Mouse (Mus musculus) hindbrain, embryonic 10.5 days (tissue): ENCODE data around the gene Ccdc124. TPM values are rescaled to one million over a fixed set of nuclear protein-coding genes. Genes with fewer than 3 reads are reported as not detected.

ENCODE experiments used
- DNase-seq: peaks from one replicate; pipeline ENCODE4 v3.0.0-alpha.2; 2017; ENCODE audit warnings: low spot score
- H3K27ac ChIP-seq: fragments of 300-500 bp; sonication (generic); 2 replicates; pipeline ENCODE4 v1.5.1; 2016; ENCODE audit warnings: mild to moderate bottlenecking, moderate library complexity
- H3K27me3 ChIP-seq: fragments of 300-500 bp; sonication (generic); 2 replicates; pipeline ENCODE4 v1.6.1; 2016; ENCODE audit warnings: mild to moderate bottlenecking; ENCODE audit not compliant: poor library complexity, insufficient read depth, severe bottlenecking
- H3K36me3 ChIP-seq: fragments of 300-500 bp; sonication (generic); 2 replicates; pipeline ENCODE4 v1.6.1; 2016; ENCODE audit warnings: mild to moderate bottlenecking, moderate library complexity
- H3K4me1 ChIP-seq: fragments of 300-500 bp; sonication (generic); replicated peaks from 2 replicates; pipeline ENCODE4 v1.6.1; 2016; ENCODE audit warnings: mild to moderate bottlenecking
- H3K4me3 ChIP-seq: fragments of 300-500 bp; sonication (generic); 2 replicates; pipeline ENCODE4 v1.5.1; 2016; ENCODE audit warnings: mild to moderate bottlenecking, moderate library complexity
- H3K9me3 ChIP-seq: fragments of 300-500 bp; sonication (generic); 2 replicates; pipeline ENCODE4 v1.6.1; 2016; ENCODE audit warnings: mild to moderate bottlenecking, moderate library complexity
- WGBS: fragments of 180-500 bp; shearing (Covaris S2); methylation state at CpG from one replicate; pipeline ENCODE4 v1.1.7; 2016; 5-methylcytosine and 5-hydroxymethylcytosine counted together
- polyA plus RNA-seq: library from polyadenylated mRNA; unstranded; fragments of >200 nt; fragmentation: Nextera tagmentation; extraction: Ambion mirVana; gene quantifications from 2 replicates; pipeline ENCODE4 v1.2.1, GENCODE M21; 2016

Gene Ccdc124
- polyA plus RNA-seq, 1 experiment from 2014 or later = 182 TPM

- H3K4me3 ChIP-seq = no peak overlapping the region
- H3K4me1 ChIP-seq = peaks cover 39% of the 10 kb centered on the region
- no peaks in the 10 kb centered on the region for H3K36me3 ChIP-seq
- WGBS = 46% methylated on average over 5 of the region's 5 CpGs
- no peaks in the 10 kb centered on the region for H3K9me3 ChIP-seq
- no peak for DNase-seq
- no peak overlapping the region for H3K27ac ChIP-seq
- peaks cover 45% of the 10 kb centered on the region for H3K27me3 ChIP-seq
These were observed 28.6 kb downstream of the Ccdc124 start for GRCm38 (mm10) chr8:70845108-70845507.

GRCm38 (mm10) chr8:70844523-70844922, 29.2 kb downstream of the Ccdc124 start:
- peaks cover 43% of the 10 kb centered on the region for H3K4me1 ChIP-seq
- 3% methylated on average over 6 of the region's 6 CpGs for WGBS

GRCm38 (mm10) chr8:70843941-70844340, 29.8 kb downstream of the Ccdc124 start:
- Histone ChIP-seq H3K4me1 (peaks cover 45% of the 10 kb centered on the region), H3K36me3 (no peaks in the 10 kb centered on the region), H3K27ac (peak overlapping the region; percentile 68), H3K9me3 (no peaks in the 10 kb centered on the region), H3K27me3 (peaks cover 39% of the 10 kb centered on the region), H3K4me3 (no peak overlapping the region)
- WGBS = 87% methylated on average over 8 of the region's 8 CpGs
- DNase-seq = no peak

More at GRCm38 (mm10) chr8:70844523-70844922, 29.2 kb downstream of the Ccdc124 start:
- Histone ChIP-seq H3K36me3 (no peaks in the 10 kb centered on the region), H3K27ac (peak overlapping the region; percentile 68), H3K27me3 (peaks cover 40% of the 10 kb centered on the region), H3K4me3 (no peak overlapping the region), H3K9me3 (no peaks in the 10 kb centered on the region)
- peak; percentile 92 for DNase-seq

GRCm38 (mm10) chr8:70843214-70843773, 30.4 kb downstream of the Ccdc124 start:
- H3K36me3 ChIP-seq = no peaks in the 10 kb centered on the region
- no peak overlapping the region for H3K4me3 ChIP-seq
- no peak overlapping the region for H3K27ac ChIP-seq
- H3K9me3 ChIP-seq = no peaks in the 10 kb centered on the region
- no peak for DNase-seq
- peaks cover 33% of the 10 kb centered on the region for H3K27me3 ChIP-seq
- WGBS = 87% methylated on average over 5 of the region's 5 CpGs
- H3K4me1 ChIP-seq = peaks cover 52% of the 10 kb centered on the region

- Histone ChIP-seq H3K4me1 (peaks cover 52% of the 10 kb centered on the region), H3K27me3 (peaks cover 25% of the 10 kb centered on the region), H3K36me3 (no peaks in the 10 kb centered on the region), H3K4me3 (no peak overlapping the region), H3K27ac (0 out of 2 replicates have a peak overlapping the region, but pooled peaks have one; percentile 3), H3K9me3 (no peaks in the 10 kb centered on the region)
- DNase-seq = no peak
- 72% methylated on average over 25 of the region's 25 CpGs for WGBS
These were observed 31.3 kb downstream of the Ccdc124 start for GRCm38 (mm10) chr8:70842484-70842883.

- peak; percentile 92 for DNase-seq
- Histone ChIP-seq H3K9me3 (no peaks in the 10 kb centered on the region), H3K4me3 (peak overlapping the region; percentile 18), H3K4me1 (peaks cover 45% of the 10 kb centered on the region), H3K27ac (peak overlapping the region; percentile 70), H3K27me3 (peaks cover 18% of the 10 kb centered on the region), H3K36me3 (peaks cover 6% of the 10 kb centered on the region; the same call in 1 of the 2 replicates)
- WGBS = 44% methylated on average over 22 of the region's 22 CpGs
These were observed 32.3 kb downstream of the Ccdc124 start for GRCm38 (mm10) chr8:70841147-70842072.

- peak overlapping the region; percentile 70 for H3K27ac ChIP-seq
- H3K36me3 ChIP-seq = peaks cover 14% of the 10 kb centered on the region
- H3K4me3 ChIP-seq = peak overlapping the region; percentile 0; the same call in 1 of the 2 replicates
- 62% methylated on average over 10 of the region's 10 CpGs for WGBS
- no peak for DNase-seq
- peaks cover 47% of the 10 kb centered on the region for H3K4me1 ChIP-seq
- peaks cover 16% of the 10 kb centered on the region for H3K27me3 ChIP-seq
- H3K9me3 ChIP-seq = no peaks in the 10 kb centered on the region
These were observed 33.1 kb downstream of the Ccdc124 start for GRCm38 (mm10) chr8:70840590-70840989.

GRCm38 (mm10) chr8:70839408-70840351, 34.1 kb downstream of the Ccdc124 start, which contains the start of gene Arrdc2:
TSS of gene Arrdc2 (minus strand) at chr8:70839720.
- Histone ChIP-seq H3K36me3 (peaks cover 23% of the 10 kb centered on the region), H3K4me1 (peaks cover 41% of the 10 kb centered on the region), H3K27me3 (peaks cover 16% of the 10 kb centered on the region), H3K27ac (peak within 1 kb of the TSS; percentile 92), H3K9me3 (no peaks in the 10 kb centered on the region), H3K4me3 (peak within 1 kb of the TSS; percentile 69)
- WGBS = 2% methylated on average over 55 of the region's 55 CpGs
- DNase-seq = peak; percentile 99

GRCm38 (mm10) chr8:70838654-70839407, 34.9 kb downstream of the Ccdc124 start:
- H3K4me3 ChIP-seq = peak overlapping the region; percentile 69
- peaks cover 13% of the 10 kb centered on the region for H3K27me3 ChIP-seq
- H3K27ac ChIP-seq = peak overlapping the region; percentile 92
- H3K36me3 ChIP-seq = peaks cover 27% of the 10 kb centered on the region
- DNase-seq = peak; percentile 45
- H3K9me3 ChIP-seq = no peaks in the 10 kb centered on the region
- H3K4me1 ChIP-seq = peaks cover 34% of the 10 kb centered on the region
- WGBS = 3% methylated on average over 66 of the region's 66 CpGs

- Histone ChIP-seq H3K4me1 (peaks cover 50% of the 10 kb centered on the region), H3K4me3 (no peak overlapping the region)
- 89% methylated on average over 12 of the region's 12 CpGs for WGBS
These were observed 37.1 kb downstream of the Ccdc124 start for GRCm38 (mm10) chr8:70836666-70837065.

GRCm38 (mm10) chr8:70834071-70834470, 39.7 kb downstream of the Ccdc124 start:
- DNase-seq = no peak
- H3K4me3 ChIP-seq = no peak overlapping the region
- H3K27me3 ChIP-seq = no peaks in the 10 kb centered on the region
- H3K36me3 ChIP-seq = peaks cover 27% of the 10 kb centered on the region
- H3K27ac ChIP-seq = 0 out of 2 replicates have a peak overlapping the region, but pooled peaks have one; percentile 62
- WGBS = 93% methylated on average over 3 of the region's 3 CpGs
- H3K4me1 ChIP-seq = peaks cover 35% of the 10 kb centered on the region
- no peaks in the 10 kb centered on the region for H3K9me3 ChIP-seq

More at GRCm38 (mm10) chr8:70836666-70837065, 37.1 kb downstream of the Ccdc124 start:
- no peak for DNase-seq
- no peaks in the 10 kb centered on the region for H3K9me3 ChIP-seq
- H3K27me3 ChIP-seq = peaks cover 2% of the 10 kb centered on the region; the same call in 1 of the 2 replicates
- peaks cover 27% of the 10 kb centered on the region for H3K36me3 ChIP-seq
- H3K27ac ChIP-seq = no peak overlapping the region; the same call in 1 of the 2 replicates
